Mouse (Mus musculus) layer of hippocampus, postnatal 10 days (tissue): ENCODE results near the gene Mtrf1. TPM values are rescaled to one million over a fixed set of nuclear protein-coding genes. Genes with fewer than 3 reads are reported as not detected.
"Not testable (repeated sequence)": the region's sequence is repeated elsewhere in the genome, so short reads cannot be mapped to it uniquely, and the experiment has no call there.

Experiments used
- DNase-seq, 2 experiments: peaks; one replicate each; pipeline ENCODE4 v3.0.0; 2021; ENCODE audit warnings: low spot score in 2 of 2
- long read RNA-seq: library from polyadenylated mRNA; stranded (forward); transcript quantifications from one replicate; pipeline ENCODE4 v2.0.0, GENCODE M21; 2023
- total RNA-seq, 2 experiments: library from RNA; stranded (reverse); gene quantifications; 2 replicates each; pipeline ENCODE4 v1.2.3; 2021

The Mtrf1 gene
- 1 to 10 TPM; 4.4 to 6.3 TPM for total RNA-seq
- long read RNA-seq, partial matches to known transcripts, result 0 of 4 reads
- long read RNA-seq, other reads (novel, unspliced or antisense), result 0 of 4 reads

- peak; percentile 65 to 68 for DNase-seq
Measured at GRCm38 (mm10) chr14:79397321-79398122, at the start of gene Mtrf1. Gene Mtrf1, plus strand, starts transcription at chr14:79397772.

GRCm38 (mm10) chr14:79358055-79358454, 39.5 kb upstream of the Mtrf1 start:
- DNase-seq, result no peak

GRCm38 (mm10) chr14:79377041-79377440, 20.5 kb upstream of the Mtrf1 start:
- no peak for DNase-seq

GRCm38 (mm10) chr14:79383120-79383519, 14.5 kb upstream of the Mtrf1 start:
- DNase-seq, result no peak

GRCm38 (mm10) chr14:79388304-79388703, 9.3 kb upstream of the Mtrf1 start:
- DNase-seq, result no peak

GRCm38 (mm10) chr14:79389438-79390264, 7.9 kb upstream of the Mtrf1 start:
- DNase-seq, result peak in 1 of 2 experiments; percentile 20

GRCm38 (mm10) chr14:79390265-79390926, 7.2 kb upstream of the Mtrf1 start, which contains the start of gene Naa16:
Gene Naa16, minus strand, starts transcription at chr14:79390778.
- DNase-seq, result peak; percentile 95 to 97

- no peak for DNase-seq
Measured at GRCm38 (mm10) chr14:79393289-79393688, 4.3 kb upstream of the Mtrf1 start.

- DNase-seq, result no peak
Measured at GRCm38 (mm10) chr14:79394564-79394963, 3.0 kb upstream of the Mtrf1 start.

GRCm38 (mm10) chr14:79407641-79408040, 10.1 kb downstream of the Mtrf1 start:
- DNase-seq, result no peak

GRCm38 (mm10) chr14:79409278-79409830, 11.8 kb downstream of the Mtrf1 start:
- no peak for DNase-seq

- DNase-seq, result no peak
Measured at GRCm38 (mm10) chr14:79410662-79411061, 13.1 kb downstream of the Mtrf1 start.

GRCm38 (mm10) chr14:79413121-79413520, 15.5 kb downstream of the Mtrf1 start:
- no peak for DNase-seq

GRCm38 (mm10) chr14:79420083-79420685, 22.6 kb downstream of the Mtrf1 start:
- no peak for DNase-seq

- DNase-seq, result peak; percentile 87 to 92
Measured at GRCm38 (mm10) chr14:79425979-79426729, 28.6 kb downstream of the Mtrf1 start, which contains the start of gene Kbtbd7. Gene Kbtbd7, plus strand, starts transcription at chr14:79426511.

- not testable (repeated sequence) for DNase-seq
Measured at GRCm38 (mm10) chr14:79426730-79427365, 29.3 kb downstream of the Mtrf1 start.

- no peak for DNase-seq
Measured at GRCm38 (mm10) chr14:79434068-79434467, 36.5 kb downstream of the Mtrf1 start.

- DNase-seq, result no peak
Measured at GRCm38 (mm10) chr14:79440655-79441054, 43.1 kb downstream of the Mtrf1 start.

GRCm38 (mm10) chr14:79441441-79441840, 43.9 kb downstream of the Mtrf1 start:
- no peak for DNase-seq
